Mouse (Mus musculus) embryonic facial prominence, embryonic 11.5 days (tissue): ENCODE measurements around the gene Zfp93. TPM values are rescaled to one million over a fixed set of nuclear protein-coding genes. Genes with fewer than 3 reads are reported as not detected.
A peak's percentile ranks its signal among the peaks of the same experiment; 100 is the strongest.

Experiments
- ATAC-seq: fragments of 200-750 bp; cut with Nextera tagmentation; replicated peaks from 2 replicates; pipeline ENCODE4 v1.8.0; 2017; ENCODE audit warnings: low read depth; ENCODE audit not compliant: insufficient number of reproducible peaks, low FRiP score, low TSS enrichment
- DNase-seq: peaks from one replicate; pipeline ENCODE4 v3.0.0-alpha.2; 2015; ENCODE audit warnings: low spot score
- H3K27ac ChIP-seq: fragments of 300-500 bp; sonication (generic); replicated peaks from 2 replicates; pipeline ENCODE4 v1.5.1; 2014; ENCODE audit warnings: mild to moderate bottlenecking, low read depth, low read length, control low read depth
- H3K27me3 ChIP-seq: fragments of 300-500 bp; sonication (generic); 2 replicates; pipeline ENCODE4 v1.6.1; 2014; ENCODE audit warnings: mild to moderate bottlenecking, low read length, moderate library complexity, mixed read lengths; ENCODE audit not compliant: control insufficient read depth, insufficient read depth
- H3K36me3 ChIP-seq: fragments of 300-500 bp; sonication (generic); replicated peaks from 2 replicates; pipeline ENCODE4 v1.6.1; 2014; ENCODE audit warnings: low read depth, mild to moderate bottlenecking, low read length, moderate library complexity, mixed read lengths; ENCODE audit not compliant: control insufficient read depth, insufficient read depth
- H3K4me1 ChIP-seq: fragments of 300-500 bp; sonication (generic); 2 replicates; pipeline ENCODE4 v1.6.1; 2014; ENCODE audit warnings: low read length, mixed read lengths; ENCODE audit not compliant: control insufficient read depth, insufficient read depth
- H3K4me2 ChIP-seq: fragments of 300-500 bp; sonication (generic); 2 replicates; pipeline ENCODE4 v1.6.1; 2014; ENCODE audit warnings: low read depth, mild to moderate bottlenecking, control low read depth, low read length, moderate library complexity
- H3K4me3 ChIP-seq: fragments of 300-500 bp; sonication (generic); 2 replicates; pipeline ENCODE4 v1.5.1; 2014; ENCODE audit warnings: low read depth, low read length, control low read depth
- H3K9ac ChIP-seq: fragments of 300-500 bp; sonication (generic); replicated peaks from 2 replicates; pipeline ENCODE4 v1.6.1; 2014; ENCODE audit warnings: mild to moderate bottlenecking, control low read depth, low read length
- H3K9me3 ChIP-seq: fragments of 300-500 bp; sonication (generic); replicated peaks from 2 replicates; pipeline ENCODE4 v1.6.1; 2016; ENCODE audit warnings: mild to moderate bottlenecking, low read length, inconsistent platforms, mixed read lengths; ENCODE audit not compliant: control insufficient read depth
- WGBS: fragments of 180-500 bp; shearing (Covaris S2); extraction: QIAGEN DNeasy Blood & Tissue Kit; methylation state at CpG from one replicate; pipeline ENCODE4 v1.1.7; 2014; 5-methylcytosine and 5-hydroxymethylcytosine counted together
- polyA plus RNA-seq: library from polyadenylated mRNA; unstranded; fragments of >200 nt; fragmentation: Nextera tagmentation; extraction: Ambion mirVana; gene quantifications from 2 replicates; pipeline ENCODE4 v1.2.1, GENCODE M21; 2014

Zfp93 gene
- polyA plus RNA-seq, 1 experiment from 2014 or later = 9.8 TPM

DNA sequence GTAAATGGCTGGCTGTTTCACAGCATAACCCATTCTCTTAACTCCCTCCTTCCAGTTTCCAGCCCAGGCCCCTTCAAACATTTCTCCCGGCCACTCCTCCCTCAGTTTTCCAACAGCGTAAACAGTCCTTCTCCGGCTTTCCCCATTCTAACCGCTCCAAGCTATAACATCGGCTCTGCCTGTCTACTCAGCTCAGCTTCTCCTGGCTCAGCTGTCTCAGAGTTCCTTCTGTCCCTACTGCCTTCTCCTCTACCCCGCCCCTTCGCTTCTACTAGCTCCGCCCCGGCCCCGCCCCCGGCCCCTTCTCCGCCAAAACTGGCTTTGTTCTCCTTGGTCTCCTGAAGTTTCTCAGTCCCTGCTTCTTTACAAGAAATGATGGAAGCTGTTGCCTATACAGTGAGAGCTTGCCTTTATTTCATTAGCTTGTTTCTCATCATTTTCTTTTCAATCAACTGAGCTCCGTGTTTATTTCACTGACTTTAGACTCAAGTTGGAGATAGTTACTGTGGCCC lies 30.6 kb downstream of the Zfp93 start, which contains the start of gene Zfp61:
Gene Zfp61 (minus strand): TSS at position 462 of the 512 bp plus-strand sequence.
- ATAC-seq (peak; percentile 61), DNase-seq (peak; percentile 89)
- Histone ChIP-seq H3K9me3 (no peaks in the 10 kb centered on the region), H3K36me3 (peaks cover 5% of the 10 kb centered on the region), H3K27ac (peak within 1 kb of the TSS; percentile 87), H3K27me3 (no peaks in the 10 kb centered on the region), H3K4me2 (peak within 1 kb of the TSS; percentile 78), H3K9ac (peak within 1 kb of the TSS; percentile 77), H3K4me1 (no peaks in the 10 kb centered on the region), H3K4me3 (peak within 1 kb of the TSS; percentile 50)
- under 1% methylated on average over 13 of the region's 13 CpGs for WGBS

DNA sequence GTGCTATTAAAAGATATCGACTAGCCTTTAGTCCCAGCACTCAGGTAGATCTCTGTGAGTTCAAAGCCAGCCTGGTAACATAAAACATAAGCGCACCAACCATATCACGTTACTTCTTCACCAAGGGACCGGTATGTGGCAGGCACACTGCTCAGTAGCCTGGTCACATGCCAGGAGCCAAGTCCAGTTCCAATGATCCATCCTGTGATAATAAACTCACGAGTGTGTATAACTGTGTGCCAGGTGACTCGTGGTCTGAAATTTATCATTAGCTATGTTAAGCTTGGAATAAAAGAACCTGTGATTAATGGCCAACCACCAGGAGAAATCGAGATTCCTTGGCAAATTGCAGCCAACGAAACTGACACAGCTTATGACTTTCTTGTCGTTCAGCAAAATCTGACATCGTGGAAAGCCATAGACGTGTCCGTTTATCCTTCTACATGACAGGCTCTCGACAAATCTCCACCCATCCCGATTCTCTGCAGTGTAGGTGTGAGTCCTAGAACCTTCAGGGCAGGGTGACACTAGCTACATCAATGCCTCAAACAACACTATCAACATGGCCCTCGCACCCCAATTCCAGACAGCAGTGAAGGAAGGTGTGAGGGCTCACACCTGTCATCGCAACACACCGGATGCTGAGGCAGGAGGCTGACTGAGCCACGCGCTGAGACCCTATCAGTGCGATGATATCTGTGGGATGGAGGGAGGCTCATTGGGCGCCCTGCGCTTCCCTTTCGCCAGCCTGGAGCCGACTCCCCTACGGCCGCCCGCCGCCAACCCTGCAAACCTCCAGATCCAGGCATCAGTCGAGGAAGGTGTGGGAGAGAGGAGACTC lies 45.7 kb downstream of the Zfp93 start:
- ATAC-seq (no peak; the same call in none of the 2 replicates), DNase-seq (no peak)
- Histone ChIP-seq H3K9me3 (no peaks in the 10 kb centered on the region), H3K4me2 (peak overlapping the region; percentile 66), H3K9ac (peak overlapping the region; percentile 79), H3K4me1 (no peaks in the 10 kb centered on the region), H3K27ac (no peak overlapping the region), H3K27me3 (no peaks in the 10 kb centered on the region), H3K4me3 (peak overlapping the region; percentile 49), H3K36me3 (no peaks in the 10 kb centered on the region)
- WGBS = 33% methylated on average over 29 of the region's 29 CpGs

DNA sequence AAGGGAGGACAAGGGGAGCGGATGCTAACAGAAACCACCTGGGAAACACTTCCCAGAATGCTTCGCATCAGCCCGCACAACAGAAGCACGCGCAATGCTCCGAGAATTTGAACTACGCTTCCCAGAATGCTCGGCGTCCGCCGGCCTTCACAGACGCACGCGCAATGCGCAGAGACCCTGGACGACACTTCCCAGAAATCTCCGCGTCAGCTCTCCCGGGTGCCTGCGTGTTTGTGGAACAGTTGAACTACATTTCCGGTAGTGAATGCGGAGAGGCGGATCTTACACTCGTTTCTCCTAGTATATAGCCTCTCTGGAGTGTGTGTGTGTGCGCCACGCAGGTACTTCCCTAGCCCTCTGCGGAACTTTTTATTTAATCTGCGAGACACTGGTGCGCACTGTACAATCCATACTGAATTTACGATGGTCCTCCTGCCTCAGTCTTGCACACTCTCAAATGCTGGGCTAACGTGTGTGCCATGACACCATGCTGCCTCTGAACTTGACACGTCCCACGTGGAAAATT lies 46.4 kb downstream of the Zfp93 start, which contains the start of gene Zfp94:
Gene Zfp94 (minus strand): TSS at position 100 of the 526 bp plus-strand sequence.
- peak; percentile 98 for DNase-seq
- Histone ChIP-seq H3K4me3 (peak within 1 kb of the TSS; percentile 49), H3K27me3 (no peaks in the 10 kb centered on the region), H3K27ac (0 out of 2 replicates have a peak within 1 kb of the TSS, but pooled peaks have one; percentile 35), H3K4me2 (peak within 1 kb of the TSS; percentile 66), H3K9me3 (no peaks in the 10 kb centered on the region), H3K9ac (peak within 1 kb of the TSS; percentile 79), H3K4me1 (no peaks in the 10 kb centered on the region), H3K36me3 (no peaks in the 10 kb centered on the region)
- 2% methylated on average over 33 of the region's 33 CpGs for WGBS
- peak; percentile 88 for ATAC-seq

DNA sequence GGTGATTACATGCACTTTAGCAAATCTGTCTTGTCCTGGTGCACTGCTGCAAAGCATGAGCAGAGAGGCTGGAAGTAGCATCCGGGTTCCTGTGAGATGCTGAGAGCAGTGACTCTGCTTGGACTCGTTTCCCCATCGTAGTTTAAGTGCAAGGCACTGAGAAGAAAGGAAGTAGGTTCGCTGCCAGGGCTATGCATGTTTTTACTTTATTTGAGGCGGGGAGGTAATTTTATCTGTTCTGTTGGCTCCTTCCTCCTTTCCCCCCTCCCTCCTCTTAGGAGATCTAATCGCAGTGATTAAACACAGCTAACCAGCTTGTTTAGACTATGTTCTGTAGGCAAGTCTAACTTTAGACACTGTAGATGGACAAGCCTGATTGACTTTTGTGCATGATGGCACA lies 48.7 kb downstream of the Zfp93 start:
- H3K4me2 ChIP-seq = no peak overlapping the region
- peak; percentile 38 for DNase-seq
- no peaks in the 10 kb centered on the region for H3K27me3 ChIP-seq
- no peaks in the 10 kb centered on the region for H3K36me3 ChIP-seq
- no peak overlapping the region for H3K4me3 ChIP-seq
- no peaks in the 10 kb centered on the region for H3K4me1 ChIP-seq
- H3K27ac ChIP-seq = no peak overlapping the region
- WGBS = 59% methylated on average over 6 of the region's 6 CpGs
- no peak for ATAC-seq
- H3K9me3 ChIP-seq = no peaks in the 10 kb centered on the region
- no peak overlapping the region for H3K9ac ChIP-seq

DNA sequence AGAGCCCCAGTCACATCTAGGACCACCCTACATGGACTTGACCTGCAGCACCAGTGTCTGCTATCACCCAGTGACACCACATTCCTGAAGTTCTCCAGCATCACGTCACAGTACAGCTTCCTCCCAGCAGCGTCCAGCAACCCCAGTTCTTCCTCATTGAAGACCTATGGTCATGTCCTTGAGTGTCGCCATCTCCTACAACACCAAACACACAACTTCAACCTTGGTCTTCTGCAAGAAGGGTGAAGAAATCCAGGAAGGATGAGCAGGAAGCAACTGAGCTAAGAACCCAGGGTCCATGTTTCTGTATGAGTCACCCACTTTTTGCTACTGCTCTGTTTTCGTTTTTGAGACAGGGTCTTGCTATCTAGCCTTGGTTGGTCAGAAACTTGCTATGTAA lies 52.4 kb downstream of the Zfp93 start:
- Histone ChIP-seq H3K9me3 (no peaks in the 10 kb centered on the region), H3K4me2 (no peak overlapping the region), H3K4me3 (no peak overlapping the region), H3K36me3 (no peaks in the 10 kb centered on the region; the same call in 1 of the 2 replicates), H3K27ac (no peak overlapping the region), H3K27me3 (no peaks in the 10 kb centered on the region), H3K9ac (no peak overlapping the region), H3K4me1 (no peaks in the 10 kb centered on the region)
- WGBS = 77% methylated on average over 4 of the region's 4 CpGs
- DNase-seq = no peak
- ATAC-seq = no peak

DNA sequence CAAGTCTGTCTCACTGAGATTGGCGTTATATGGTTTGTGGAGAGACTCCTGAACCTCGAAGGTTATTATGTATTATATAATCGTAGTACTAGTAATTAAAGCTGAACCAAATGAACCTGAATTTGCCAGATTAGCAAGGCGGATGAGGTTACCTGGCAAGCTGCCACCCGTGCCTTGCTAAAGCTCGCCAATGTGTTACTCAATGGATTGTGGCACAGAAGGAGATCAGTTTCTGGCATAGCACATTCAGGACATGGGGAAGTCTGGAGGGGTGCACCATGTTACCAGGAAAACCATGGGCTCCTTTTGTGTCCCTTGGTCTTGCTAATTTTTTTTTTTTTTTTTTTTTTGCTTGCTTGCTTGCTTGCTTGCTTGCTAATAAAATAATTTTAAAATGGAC lies 55.0 kb downstream of the Zfp93 start:
- DNase-seq = no peak
- Histone ChIP-seq H3K27me3 (no peaks in the 10 kb centered on the region), H3K27ac (no peak overlapping the region), H3K4me1 (no peaks in the 10 kb centered on the region), H3K4me3 (no peak overlapping the region), H3K4me2 (no peak overlapping the region; the same call in 1 of the 2 replicates), H3K9ac (no peak overlapping the region), H3K9me3 (no peaks in the 10 kb centered on the region), H3K36me3 (no peaks in the 10 kb centered on the region; the same call in 1 of the 2 replicates)
- ATAC-seq = no peak
- WGBS = 95% methylated on average over 6 of the region's 6 CpGs

DNA sequence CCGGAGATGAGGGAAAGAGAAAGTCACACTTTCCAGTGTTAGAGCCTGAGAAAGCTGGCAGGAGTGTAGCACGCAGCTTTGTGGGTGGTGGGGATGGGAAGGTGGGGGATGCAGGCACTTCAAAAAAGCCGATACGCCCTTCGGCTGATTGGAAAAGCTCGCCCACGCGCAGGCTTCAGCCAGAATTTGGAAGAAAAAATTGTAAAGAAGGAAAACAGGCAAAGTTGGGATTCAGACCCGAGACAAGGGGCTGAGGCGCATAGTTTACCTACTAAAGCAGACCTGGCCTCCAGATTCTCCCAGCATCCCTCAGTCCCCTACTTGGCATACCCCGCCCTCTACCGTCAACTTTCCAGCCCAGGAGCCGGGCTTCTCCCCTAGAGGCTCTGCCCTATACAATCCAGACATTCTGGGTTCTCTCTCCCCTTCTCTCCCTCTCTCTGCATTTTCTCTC lies 55.5 kb downstream of the Zfp93 start:
- no peaks in the 10 kb centered on the region for H3K9me3 ChIP-seq
- H3K4me2 ChIP-seq = peak overlapping the region; percentile 30
- no peaks in the 10 kb centered on the region; the same call in 1 of the 2 replicates for H3K36me3 ChIP-seq
- H3K27me3 ChIP-seq = no peaks in the 10 kb centered on the region
- H3K27ac ChIP-seq = no peak overlapping the region
- DNase-seq (peak; percentile 72), ATAC-seq (peak; percentile 56)
- WGBS = 5% methylated on average over 13 of the region's 13 CpGs
- peak overlapping the region; percentile 24 for H3K4me3 ChIP-seq
- H3K4me1 ChIP-seq = no peaks in the 10 kb centered on the region
- H3K9ac ChIP-seq = peak overlapping the region; percentile 43
